Mouse (Mus musculus) embryonic facial prominence, embryonic 13.5 days (tissue): ENCODE results near the gene Rabgef1. TPM values are rescaled to one million over a fixed set of nuclear protein-coding genes. Genes with fewer than 3 reads are reported as not detected.

Source experiments
- ATAC-seq: fragments of 200-750 bp; cut with Nextera tagmentation; 2 replicates; pipeline ENCODE4 v1.8.0; 2017; ENCODE audit warnings: low read depth; ENCODE audit not compliant: insufficient number of reproducible peaks, insufficient read depth, low FRiP score, low TSS enrichment
- H3K27ac ChIP-seq: fragments of 300-500 bp; sonication (generic); 2 replicates; pipeline ENCODE4 v1.5.1; 2015; ENCODE audit warnings: moderate library complexity, mild to moderate bottlenecking, inconsistent platforms
- H3K27me3 ChIP-seq: fragments of 300-500 bp; sonication (generic); 2 replicates; pipeline ENCODE4 v1.6.1; 2015; ENCODE audit warnings: mild to moderate bottlenecking, inconsistent platforms
- H3K36me3 ChIP-seq: fragments of 300-500 bp; sonication (generic); 2 replicates; pipeline ENCODE4 v1.6.1; 2015; ENCODE audit warnings: mild to moderate bottlenecking, inconsistent platforms
- H3K4me1 ChIP-seq: fragments of 300-500 bp; sonication (generic); 2 replicates; pipeline ENCODE4 v1.6.1; 2015; ENCODE audit warnings: inconsistent platforms
- H3K4me2 ChIP-seq: fragments of 300-500 bp; sonication (generic); 2 replicates; pipeline ENCODE4 v1.6.1; 2015; ENCODE audit warnings: moderate library complexity, mild to moderate bottlenecking, inconsistent platforms
- H3K4me3 ChIP-seq: fragments of 300-500 bp; sonication (generic); 2 replicates; pipeline ENCODE4 v1.5.1; 2015; ENCODE audit warnings: mild to moderate bottlenecking, inconsistent platforms
- H3K9ac ChIP-seq: fragments of 300-500 bp; sonication (generic); 2 replicates; pipeline ENCODE4 v1.6.1; 2015; ENCODE audit warnings: mild to moderate bottlenecking, inconsistent platforms
- H3K9me3 ChIP-seq: fragments of 300-500 bp; sonication (generic); 2 replicates; pipeline ENCODE4 v1.6.1; 2016; ENCODE audit warnings: inconsistent platforms
- WGBS: fragments of 180-500 bp; shearing (Covaris S2); methylation state at CpG from one replicate; pipeline ENCODE4 v1.1.7; 2015; ENCODE audit warnings: mixed read lengths; 5-methylcytosine and 5-hydroxymethylcytosine counted together
- polyA plus RNA-seq: library from polyadenylated mRNA; unstranded; fragments of >200 nt; fragmentation: Nextera tagmentation; extraction: Ambion mirVana; gene quantifications from 2 replicates; pipeline ENCODE4 v1.2.1, GENCODE M21; 2015

Gene Rabgef1
- polyA plus RNA-seq, 1 experiment from 2014 or later, result 25.8 TPM

GRCm38 (mm10) chr5:130173012-130173411, 1.4 kb downstream of the Rabgef1 start:
- no peaks in the 10 kb centered on the region for H3K36me3 ChIP-seq
- no peak overlapping the region for H3K27ac ChIP-seq
- peak overlapping the region; percentile 96 for H3K4me3 ChIP-seq

GRCm38 (mm10) chr5:130177871-130178270, 6.3 kb downstream of the Rabgef1 start:
- Histone ChIP-seq H3K9me3 (no peaks in the 10 kb centered on the region), H3K4me1 (peaks cover 11% of the 10 kb centered on the region), H3K4me2 (no peak overlapping the region), H3K27ac (peak overlapping the region; percentile 56), H3K36me3 (no peaks in the 10 kb centered on the region), H3K4me3 (no peak overlapping the region), H3K9ac (no peak overlapping the region), H3K27me3 (no peaks in the 10 kb centered on the region)
- ATAC-seq, result no peak
- WGBS, result 53% methylated on average over 4 of the region's 4 CpGs

More at GRCm38 (mm10) chr5:130173012-130173411, 1.4 kb downstream of the Rabgef1 start:
- 93% methylated on average over 4 of the region's 4 CpGs for WGBS
- no peaks in the 10 kb centered on the region for H3K9me3 ChIP-seq
- H3K4me2 ChIP-seq, result peak overlapping the region; percentile 83
- no peak for ATAC-seq
- no peaks in the 10 kb centered on the region for H3K27me3 ChIP-seq
- peaks cover 21% of the 10 kb centered on the region for H3K4me1 ChIP-seq
- no peak overlapping the region for H3K9ac ChIP-seq

GRCm38 (mm10) chr5:130180362-130180761, 8.8 kb downstream of the Rabgef1 start:
- Histone ChIP-seq H3K4me2 (no peak overlapping the region), H3K27me3 (no peaks in the 10 kb centered on the region), H3K4me3 (no peak overlapping the region), H3K27ac (no peak overlapping the region), H3K36me3 (no peaks in the 10 kb centered on the region), H3K9ac (no peak overlapping the region), H3K9me3 (no peaks in the 10 kb centered on the region), H3K4me1 (peaks cover 4% of the 10 kb centered on the region)
- 66% methylated on average over 7 of the region's 7 CpGs for WGBS
- no peak for ATAC-seq

GRCm38 (mm10) chr5:130181740-130182540, 10.3 kb downstream of the Rabgef1 start:
- WGBS, result 81% methylated on average over 6 of the region's 6 CpGs
- H3K4me2 ChIP-seq, result no peak overlapping the region
- H3K9me3 ChIP-seq, result no peaks in the 10 kb centered on the region
- no peaks in the 10 kb centered on the region for H3K36me3 ChIP-seq
- H3K27ac ChIP-seq, result no peak overlapping the region
- H3K9ac ChIP-seq, result no peak overlapping the region
- ATAC-seq, result no peak
- no peaks in the 10 kb centered on the region for H3K27me3 ChIP-seq
- no peak overlapping the region for H3K4me3 ChIP-seq
- H3K4me1 ChIP-seq, result peaks cover 8% of the 10 kb centered on the region

GRCm38 (mm10) chr5:130182541-130182821, 10.9 kb downstream of the Rabgef1 start:
- no peaks in the 10 kb centered on the region for H3K27me3 ChIP-seq
- peaks cover 8% of the 10 kb centered on the region for H3K4me1 ChIP-seq
- H3K36me3 ChIP-seq, result peaks cover 2% of the 10 kb centered on the region
- WGBS, result 84% methylated on average over 3 of the region's 3 CpGs
- H3K9ac ChIP-seq, result no peak overlapping the region
- no peak for ATAC-seq
- H3K27ac ChIP-seq, result no peak overlapping the region
- no peaks in the 10 kb centered on the region for H3K9me3 ChIP-seq
- no peak overlapping the region for H3K4me3 ChIP-seq
- H3K4me2 ChIP-seq, result no peak overlapping the region

- H3K27me3 ChIP-seq, result no peaks in the 10 kb centered on the region
- H3K27ac ChIP-seq, result no peak overlapping the region
- peaks cover 19% of the 10 kb centered on the region for H3K36me3 ChIP-seq
- H3K4me3 ChIP-seq, result no peak overlapping the region
- no peak for ATAC-seq
- no peak overlapping the region for H3K4me2 ChIP-seq
- peaks cover 4% of the 10 kb centered on the region; the same call in 1 of the 2 replicates for H3K4me1 ChIP-seq
- H3K9ac ChIP-seq, result no peak overlapping the region
- 89% methylated on average over 9 of the region's 9 CpGs for WGBS
- no peaks in the 10 kb centered on the region for H3K9me3 ChIP-seq
Measured at GRCm38 (mm10) chr5:130184193-130184856, 12.7 kb downstream of the Rabgef1 start.

- no peaks in the 10 kb centered on the region for H3K9me3 ChIP-seq
- H3K36me3 ChIP-seq, result peaks cover 28% of the 10 kb centered on the region
- H3K9ac ChIP-seq, result no peak overlapping the region
- peaks cover 4% of the 10 kb centered on the region; the same call in 1 of the 2 replicates for H3K4me1 ChIP-seq
- WGBS, result 87% methylated on average over 6 of the region's 6 CpGs
- H3K4me3 ChIP-seq, result no peak overlapping the region
- no peak overlapping the region for H3K4me2 ChIP-seq
- H3K27me3 ChIP-seq, result no peaks in the 10 kb centered on the region
- no peak overlapping the region for H3K27ac ChIP-seq
- no peak for ATAC-seq
Measured at GRCm38 (mm10) chr5:130185312-130185711, 13.7 kb downstream of the Rabgef1 start.

GRCm38 (mm10) chr5:130187383-130187782, 15.8 kb downstream of the Rabgef1 start:
- Histone ChIP-seq H3K4me3 (no peak overlapping the region), H3K9me3 (no peaks in the 10 kb centered on the region), H3K4me2 (no peak overlapping the region), H3K4me1 (0 out of 2 replicates have a peak, but pooled peaks cover 4% of the 10 kb centered on the region), H3K27me3 (no peaks in the 10 kb centered on the region), H3K36me3 (peaks cover 47% of the 10 kb centered on the region), H3K27ac (no peak overlapping the region), H3K9ac (no peak overlapping the region)
- ATAC-seq, result no peak
- WGBS, result 66% methylated on average over 7 of the region's 7 CpGs

GRCm38 (mm10) chr5:130190909-130191308, 19.3 kb downstream of the Rabgef1 start:
- WGBS, result 91% methylated on average over 6 of the region's 6 CpGs
- peaks cover 72% of the 10 kb centered on the region for H3K36me3 ChIP-seq

GRCm38 (mm10) chr5:130191865-130192264, 20.3 kb downstream of the Rabgef1 start:
- H3K9ac ChIP-seq, result no peak overlapping the region
- H3K4me1 ChIP-seq, result no peaks in the 10 kb centered on the region
- H3K27me3 ChIP-seq, result no peaks in the 10 kb centered on the region
- 89% methylated on average over 6 of the region's 6 CpGs for WGBS
- H3K4me2 ChIP-seq, result no peak overlapping the region
- ATAC-seq, result no peak
- no peak overlapping the region for H3K4me3 ChIP-seq
- H3K27ac ChIP-seq, result no peak overlapping the region
- no peaks in the 10 kb centered on the region for H3K9me3 ChIP-seq
- H3K36me3 ChIP-seq, result peaks cover 72% of the 10 kb centered on the region

More at GRCm38 (mm10) chr5:130190909-130191308, 19.3 kb downstream of the Rabgef1 start:
- no peak for ATAC-seq
- Histone ChIP-seq H3K4me3 (no peak overlapping the region), H3K9ac (no peak overlapping the region), H3K4me1 (no peaks in the 10 kb centered on the region), H3K9me3 (no peaks in the 10 kb centered on the region), H3K27ac (no peak overlapping the region), H3K27me3 (no peaks in the 10 kb centered on the region), H3K4me2 (no peak overlapping the region)

GRCm38 (mm10) chr5:130192356-130192944, 20.9 kb downstream of the Rabgef1 start:
- Histone ChIP-seq H3K27me3 (no peaks in the 10 kb centered on the region), H3K36me3 (peaks cover 74% of the 10 kb centered on the region), H3K4me2 (no peak overlapping the region), H3K27ac (no peak overlapping the region), H3K9me3 (no peaks in the 10 kb centered on the region), H3K4me1 (no peaks in the 10 kb centered on the region), H3K4me3 (no peak overlapping the region), H3K9ac (no peak overlapping the region)
- 67% methylated on average over 2 of the region's 2 CpGs for WGBS
- no peak for ATAC-seq

GRCm38 (mm10) chr5:130193760-130194159, 22.2 kb downstream of the Rabgef1 start:
- H3K27ac ChIP-seq, result no peak overlapping the region
- 81% methylated on average over 3 of the region's 3 CpGs for WGBS
- H3K4me1 ChIP-seq, result no peaks in the 10 kb centered on the region
- H3K9me3 ChIP-seq, result no peaks in the 10 kb centered on the region
- no peaks in the 10 kb centered on the region for H3K27me3 ChIP-seq
- no peak overlapping the region for H3K4me2 ChIP-seq
- H3K9ac ChIP-seq, result no peak overlapping the region
- H3K36me3 ChIP-seq, result peaks cover 75% of the 10 kb centered on the region
- no peak for ATAC-seq
- H3K4me3 ChIP-seq, result no peak overlapping the region
